Mouse (Mus musculus): ENCODE measurements around the gene Hist2h2be.

DNA sequence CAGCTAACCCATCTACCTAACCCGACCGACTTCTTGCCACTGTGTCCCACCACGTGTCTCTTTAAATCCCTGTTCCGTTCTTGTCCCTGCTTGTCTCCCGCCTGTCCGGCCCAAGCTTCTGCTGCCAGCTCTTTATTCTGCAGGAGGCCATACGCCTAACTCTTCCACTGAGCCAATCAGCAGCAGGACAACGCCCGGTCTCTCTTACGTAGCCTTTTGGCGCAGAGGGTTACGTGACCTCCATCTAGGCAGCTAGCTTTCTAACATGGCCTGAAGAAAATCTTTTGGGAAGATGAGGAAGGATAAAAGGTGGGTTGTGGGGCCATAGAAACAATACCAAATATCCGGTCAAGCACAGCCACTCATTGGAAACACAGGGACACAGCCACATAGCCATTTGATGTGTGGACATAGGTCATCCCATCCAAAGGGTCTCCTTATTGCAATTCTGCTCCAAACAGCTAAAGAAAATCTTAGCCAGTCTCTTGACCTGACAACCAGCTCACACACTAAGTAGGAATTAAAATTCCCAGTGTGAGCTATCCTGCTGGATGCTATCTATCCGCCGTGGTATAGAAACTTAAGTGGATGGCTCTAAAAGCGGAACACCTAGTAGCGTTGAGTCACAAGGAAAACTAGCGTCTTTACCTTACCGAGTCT, 41.4 kb downstream of the Hist2h2be start:
- TF ChIP-seq POLR2A (IDR thresholded peaks at IDR 0.05; ENCODE audit: insufficient read depth, low read depth, low read length) (peak; percentile 89), CTCF (IDR thresholded peaks at IDR 0.05) (no peak)
